Mouse (Mus musculus) heart, postnatal 0 days (tissue): ENCODE measurements around the gene Bzw2. TPM values are rescaled to one million over a fixed set of nuclear protein-coding genes. Genes with fewer than 3 reads are reported as not detected.

ENCODE experiments used
- ATAC-seq: fragments of 200-750 bp; cut with Nextera tagmentation; 2 replicates; pipeline ENCODE4 v1.8.0; 2017; ENCODE audit warnings: low read depth, moderate number of reproducible peaks, moderate library complexity; ENCODE audit not compliant: insufficient read depth
- DNase-seq: peaks from one replicate; pipeline ENCODE4 v3.0.0-alpha.2; 2016; ENCODE audit warnings: low spot score
- H3K27ac ChIP-seq: fragments of 300-500 bp; sonication (generic); 2 replicates; pipeline ENCODE4 v1.5.1; 2014; ENCODE audit warnings: low read depth, mild to moderate bottlenecking
- H3K27me3 ChIP-seq: fragments of 300-500 bp; sonication (generic); 2 replicates; pipeline ENCODE4 v1.6.1; 2014; ENCODE audit warnings: low read length, mixed read lengths; ENCODE audit not compliant: control insufficient read depth, insufficient read depth
- H3K36me3 ChIP-seq: fragments of 300-500 bp; sonication (generic); replicated peaks from 2 replicates; pipeline ENCODE4 v1.6.1; 2014; ENCODE audit warnings: low read length, mixed read lengths; ENCODE audit not compliant: control insufficient read depth, insufficient read depth
- H3K4me1 ChIP-seq: fragments of 300-500 bp; sonication (generic); 2 replicates; pipeline ENCODE4 v1.6.1; 2014; ENCODE audit warnings: antibody characterized with exemption; ENCODE audit not compliant: control insufficient read depth, insufficient read depth
- H3K4me2 ChIP-seq: fragments of 300-500 bp; sonication (generic); 2 replicates; pipeline ENCODE4 v1.6.1; 2014; ENCODE audit warnings: low read depth, mild to moderate bottlenecking, low read length, moderate library complexity
- H3K4me3 ChIP-seq: fragments of 300-500 bp; sonication (generic); 2 replicates; pipeline ENCODE4 v1.5.1; 2014; ENCODE audit warnings: low read depth, low read length
- H3K9ac ChIP-seq: fragments of 300-500 bp; sonication (generic); replicated peaks from 2 replicates; pipeline ENCODE4 v1.6.1; 2014; ENCODE audit warnings: low read depth, low read length, mixed read lengths
- H3K9me3 ChIP-seq: fragments of 300-500 bp; sonication (generic); replicated peaks from 2 replicates; pipeline ENCODE4 v1.6.1; 2016; ENCODE audit warnings: low read length; ENCODE audit not compliant: control insufficient read depth
- CTCF ChIP-seq: IDR thresholded peaks from 2 replicates; pipeline ENCODE4 v1.5.1; 2016; ENCODE audit warnings: antibody characterized with exemption, control low read depth, low read depth
- EP300 ChIP-seq: IDR thresholded peaks from 2 replicates; pipeline ENCODE4 v1.6.1; 2016; ENCODE audit warnings: antibody characterized with exemption, low read depth
- WGBS: fragments of 180-500 bp; shearing (Covaris S2); extraction: QIAGEN DNeasy Blood & Tissue Kit; methylation state at CpG from one replicate; pipeline ENCODE4 v1.1.7; 2014; 5-methylcytosine and 5-hydroxymethylcytosine counted together
- polyA plus RNA-seq: library from polyadenylated mRNA; unstranded; fragments of >200 nt; fragmentation: Nextera tagmentation; extraction: Ambion mirVana; gene quantifications from 2 replicates; pipeline ENCODE4 v1.2.1, GENCODE M21; 2015
- total RNA-seq: library from RNA; depleted of rRNA; stranded (reverse); fragments of >200 nt; gene quantifications from 2 replicates; pipeline ENCODE4 v1.2.3, GENCODE M21; 2014; ENCODE audit warnings: low replicate concordance

Gene Bzw2
- total and polyA plus RNA-seq, 2 experiments from 2014 or later = 151 to 189 TPM

GRCm38 (mm10) chr12:36126049-36126448 lies 31.8 kb downstream of the Bzw2 start:
- Histone ChIP-seq H3K9me3 (no peaks in the 10 kb centered on the region), H3K4me2 (no peak overlapping the region), H3K4me3 (no peak overlapping the region), H3K9ac (no peak overlapping the region), H3K27ac (no peak overlapping the region), H3K4me1 (no peaks in the 10 kb centered on the region), H3K27me3 (no peaks in the 10 kb centered on the region), H3K36me3 (peaks cover 42% of the 10 kb centered on the region)
- DNase-seq = no peak
- TF ChIP-seq EP300 (no peak), CTCF (no peak)
- no peak for ATAC-seq
- WGBS = 91% methylated on average over 5 of the region's 5 CpGs

DNA sequence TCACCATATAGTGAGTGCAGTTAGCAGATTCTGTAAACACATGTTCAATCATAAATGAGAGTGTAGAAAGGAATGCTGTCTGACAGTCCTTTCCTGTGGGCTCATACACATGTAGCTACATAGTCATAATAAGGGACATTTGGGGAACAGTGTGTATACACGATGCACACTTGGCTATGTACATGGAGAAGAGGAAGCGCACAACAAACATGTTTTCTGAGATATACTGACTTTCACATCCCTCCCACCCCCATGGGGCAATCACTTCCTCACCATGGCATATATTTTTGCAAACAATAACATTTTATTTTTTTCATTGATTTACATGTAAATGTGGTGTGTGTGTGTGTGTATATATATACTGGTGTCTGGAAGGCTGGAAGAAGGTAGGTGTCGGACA lies 38.6 kb downstream of the Bzw2 start:
- no peak for ATAC-seq
- Histone ChIP-seq H3K4me2 (no peak overlapping the region), H3K4me3 (no peak overlapping the region), H3K27ac (no peak overlapping the region), H3K27me3 (no peaks in the 10 kb centered on the region), H3K9me3 (no peaks in the 10 kb centered on the region), H3K4me1 (no peaks in the 10 kb centered on the region), H3K9ac (no peak overlapping the region), H3K36me3 (peaks cover 83% of the 10 kb centered on the region)
- DNase-seq = no peak
- WGBS = 93% methylated on average over 3 of the region's 3 CpGs
- TF ChIP-seq EP300 (no peak), CTCF (no peak)

GRCm38 (mm10) chr12:36117161-36117560 lies 40.7 kb downstream of the Bzw2 start:
- no peak for DNase-seq
- H3K4me3 ChIP-seq = no peak overlapping the region
- no peak overlapping the region for H3K9ac ChIP-seq
- H3K9me3 ChIP-seq = no peaks in the 10 kb centered on the region
- 86% methylated on average over 6 of the region's 6 CpGs for WGBS
- ATAC-seq = no peak
- no peaks in the 10 kb centered on the region for H3K4me1 ChIP-seq
- no peak overlapping the region for H3K27ac ChIP-seq
- no peak overlapping the region for H3K4me2 ChIP-seq
- TF ChIP-seq CTCF = peak; percentile 20; the same call in 1 of the 2 replicates
- TF ChIP-seq EP300 = no peak
- peaks cover 84% of the 10 kb centered on the region for H3K36me3 ChIP-seq
- H3K27me3 ChIP-seq = no peaks in the 10 kb centered on the region

GRCm38 (mm10) chr12:36112081-36112480 lies 45.8 kb downstream of the Bzw2 start:
- DNase-seq = no peak
- H3K9me3 ChIP-seq = no peaks in the 10 kb centered on the region
- no peak for TF ChIP-seq EP300
- TF ChIP-seq CTCF = no peak
- 93% methylated on average over 3 of the region's 3 CpGs for WGBS
- no peak for ATAC-seq
- no peak overlapping the region for H3K4me2 ChIP-seq
- H3K9ac ChIP-seq = no peak overlapping the region
- peaks cover 80% of the 10 kb centered on the region for H3K36me3 ChIP-seq
- H3K27me3 ChIP-seq = no peaks in the 10 kb centered on the region
- H3K4me1 ChIP-seq = no peaks in the 10 kb centered on the region
- H3K27ac ChIP-seq = no peak overlapping the region
- H3K4me3 ChIP-seq = no peak overlapping the region

- ATAC-seq (no peak), DNase-seq (no peak)
- no peaks in the 10 kb centered on the region for H3K27me3 ChIP-seq
- no peak overlapping the region for H3K27ac ChIP-seq
- no peak overlapping the region for H3K4me3 ChIP-seq
- H3K36me3 ChIP-seq = peaks cover 80% of the 10 kb centered on the region
- H3K4me2 ChIP-seq = no peak overlapping the region
- H3K4me1 ChIP-seq = no peaks in the 10 kb centered on the region
- H3K9me3 ChIP-seq = no peaks in the 10 kb centered on the region
- 88% methylated on average over 5 of the region's 5 CpGs for WGBS
- no peak overlapping the region for H3K9ac ChIP-seq
- TF ChIP-seq EP300 (no peak), CTCF (no peak)
Measured at GRCm38 (mm10) chr12:36111110-36111509, 46.8 kb downstream of the Bzw2 start.

DNA sequence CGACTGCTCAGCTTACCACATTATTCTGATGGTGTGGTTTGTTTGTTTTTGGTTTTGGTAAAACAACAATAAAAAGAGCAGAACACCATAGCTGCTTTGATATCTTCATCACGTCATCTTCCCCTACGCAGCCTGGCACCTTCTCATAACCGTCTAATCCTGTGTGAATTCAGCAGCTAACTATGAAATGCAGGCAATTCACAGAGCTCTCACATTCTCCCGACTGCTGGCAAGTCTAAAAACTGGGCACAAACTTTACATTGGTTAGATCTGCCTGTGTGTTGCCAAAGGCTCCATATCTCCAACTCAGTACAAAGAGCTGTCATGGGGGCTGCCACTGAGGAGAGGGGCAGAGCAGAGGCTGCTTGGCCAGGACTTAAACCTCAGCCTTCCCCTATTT lies 47.4 kb downstream of the Bzw2 start:
- Histone ChIP-seq H3K27me3 (no peaks in the 10 kb centered on the region), H3K27ac (no peak overlapping the region), H3K4me2 (no peak overlapping the region), H3K4me1 (no peaks in the 10 kb centered on the region), H3K9me3 (no peaks in the 10 kb centered on the region), H3K9ac (no peak overlapping the region), H3K4me3 (no peak overlapping the region), H3K36me3 (peaks cover 77% of the 10 kb centered on the region)
- 89% methylated on average over 5 of the region's 5 CpGs for WGBS
- ATAC-seq (no peak), DNase-seq (no peak)
- TF ChIP-seq CTCF = no peak
- no peak for TF ChIP-seq EP300
